Mouse (Mus musculus) thymus, postnatal 4 days (tissue): ENCODE data around the gene Arhgef17.
"Not testable (repeated sequence)": the region's sequence is repeated elsewhere in the genome, so short reads cannot be mapped to it uniquely, and the experiment has no call there.

Experiments
- DNase-seq: peaks from one replicate; pipeline ENCODE4 v3.0.0; 2021

The Arhgef17 gene

DNA sequence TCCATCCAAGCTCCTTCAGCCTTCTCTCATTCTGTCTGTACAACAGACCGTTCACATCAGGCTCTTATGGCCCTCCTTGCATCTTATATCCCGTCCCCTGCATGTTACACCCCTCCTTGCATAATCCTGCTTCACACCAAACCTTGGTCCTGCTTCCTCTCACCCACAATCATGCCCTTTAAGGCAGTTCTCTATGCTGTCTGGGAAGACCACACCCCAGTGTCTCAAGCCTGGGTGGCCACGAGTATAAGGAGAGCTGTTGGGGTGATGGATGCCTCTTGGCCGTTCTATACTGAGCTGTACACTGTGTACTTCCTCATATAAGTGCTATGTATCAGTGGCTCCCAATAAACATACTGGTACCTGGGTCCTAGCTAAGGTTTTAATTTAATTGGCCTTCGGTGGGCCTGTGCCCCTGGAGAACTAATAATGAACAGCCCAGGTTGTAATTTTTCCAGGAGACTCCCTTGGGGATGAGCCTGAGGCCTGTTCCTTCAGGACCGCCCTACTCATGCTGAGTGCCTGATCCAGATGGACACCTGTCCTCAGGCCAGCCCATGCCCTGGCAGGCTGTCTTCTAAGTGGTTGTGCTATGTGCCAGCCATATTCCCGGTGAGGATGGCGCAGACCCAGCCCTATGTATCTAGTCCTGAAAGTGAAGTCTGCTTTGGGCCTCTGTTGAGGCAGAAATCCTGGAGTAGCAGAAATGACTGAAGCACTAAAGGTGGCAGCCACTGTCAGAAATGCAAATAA is 61.9 kb downstream of the Arhgef17 start:
- no peak for DNase-seq

DNA sequence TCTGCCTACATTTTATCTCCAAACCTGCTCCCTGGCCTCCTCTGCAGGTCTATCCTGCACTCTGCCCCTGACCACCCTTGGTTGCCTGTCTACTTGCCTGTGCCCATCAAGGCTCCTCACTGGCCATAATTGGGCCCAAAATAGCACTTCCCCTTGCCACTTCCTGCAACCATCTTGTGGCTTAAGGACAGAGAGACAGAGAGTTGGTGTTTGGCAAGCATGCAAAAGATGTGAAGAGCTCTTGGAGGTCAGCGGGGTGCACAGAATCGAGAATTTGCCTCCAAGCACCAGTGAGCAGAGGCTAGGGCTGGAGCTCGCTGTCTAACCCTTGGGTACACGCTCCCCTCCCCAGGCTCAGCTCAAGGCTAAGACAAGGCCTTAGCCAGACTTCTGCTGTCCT is 63.4 kb downstream of the Arhgef17 start:
- no peak for DNase-seq

DNA sequence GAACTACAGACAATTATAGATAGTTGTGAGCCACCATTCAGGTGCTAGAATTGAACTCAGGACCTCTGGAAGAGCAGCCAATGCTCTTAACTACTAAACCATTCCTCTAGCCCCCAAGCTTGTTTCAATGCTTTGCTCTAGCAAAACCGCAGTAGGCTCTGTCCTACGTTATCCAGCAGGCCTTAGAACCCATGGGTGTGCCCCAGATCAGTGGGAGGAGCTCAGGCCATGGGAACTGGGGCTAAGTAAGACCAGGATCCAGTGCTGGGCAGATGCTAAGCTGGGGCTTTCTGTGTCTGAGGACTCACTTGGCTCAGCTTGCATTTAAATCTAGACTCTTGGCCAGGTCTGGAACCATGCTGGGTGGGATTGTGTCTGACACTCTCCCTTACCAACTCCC is 64.3 kb downstream of the Arhgef17 start:
- DNase-seq: no peak

DNA sequence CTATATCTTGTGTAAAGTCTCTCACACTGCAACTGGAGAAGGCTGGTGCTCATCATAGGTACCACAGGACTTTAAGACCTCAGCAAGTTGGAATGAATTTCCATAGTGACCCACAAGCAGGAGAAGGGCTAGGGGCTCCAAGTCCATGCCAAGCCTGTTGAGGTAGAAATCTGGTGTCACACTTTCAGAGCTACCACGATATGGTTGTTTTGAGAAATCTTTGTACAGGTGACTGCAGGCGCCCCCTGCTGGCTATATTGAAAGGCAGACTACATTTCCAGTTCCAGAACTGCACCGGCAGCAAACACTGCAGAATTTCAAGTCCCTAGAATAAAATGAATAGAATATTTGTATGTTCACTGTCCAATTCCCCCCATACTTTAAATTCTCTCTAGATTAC is 65.2 kb downstream of the Arhgef17 start:
- DNase-seq: peak; percentile 86

DNA sequence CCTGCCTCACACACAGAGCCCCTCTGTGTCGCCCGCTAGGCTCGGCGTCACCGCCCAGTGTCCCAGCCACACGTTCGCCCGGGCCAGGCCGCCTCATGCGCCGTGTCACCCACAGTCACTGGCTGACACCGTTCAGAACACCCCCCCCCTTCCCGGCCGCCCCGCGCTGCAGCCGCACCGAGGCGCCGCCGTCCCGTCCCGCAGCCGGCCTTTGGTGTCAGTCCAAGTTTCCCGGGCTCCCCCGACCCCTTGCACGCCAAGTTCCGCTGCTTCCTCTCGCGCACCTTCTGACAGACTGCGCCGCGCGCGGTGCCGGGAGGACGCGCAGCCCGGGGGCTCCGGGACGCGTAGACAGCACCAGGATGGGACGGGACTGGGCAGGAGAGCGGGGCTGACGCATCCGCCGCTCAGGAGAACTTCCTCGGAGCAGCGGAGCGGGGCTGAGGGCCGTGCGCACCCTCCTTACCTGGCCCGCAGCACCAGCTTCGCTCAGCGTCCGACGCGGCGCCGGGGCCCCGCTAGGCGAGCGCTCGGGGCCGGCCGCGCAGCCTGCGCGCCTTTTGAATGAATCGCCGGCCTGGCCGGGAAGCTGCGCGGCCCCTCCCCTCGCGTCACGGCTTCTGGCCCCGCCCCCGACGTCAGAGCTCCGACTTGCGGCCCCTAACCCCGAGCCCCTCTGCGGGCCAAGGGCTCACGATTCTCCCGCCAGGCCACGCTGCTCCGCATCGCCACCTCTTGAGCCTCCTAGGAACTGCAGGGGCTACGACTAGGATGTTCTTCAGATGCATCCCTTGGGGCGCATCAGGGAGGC is 68.9 kb downstream of the Arhgef17 start, which contains the start of gene Relt:
Relt (minus strand) TSS at position 619 of the 811 bp plus-strand sequence.
- DNase-seq: peak; percentile 99

DNA sequence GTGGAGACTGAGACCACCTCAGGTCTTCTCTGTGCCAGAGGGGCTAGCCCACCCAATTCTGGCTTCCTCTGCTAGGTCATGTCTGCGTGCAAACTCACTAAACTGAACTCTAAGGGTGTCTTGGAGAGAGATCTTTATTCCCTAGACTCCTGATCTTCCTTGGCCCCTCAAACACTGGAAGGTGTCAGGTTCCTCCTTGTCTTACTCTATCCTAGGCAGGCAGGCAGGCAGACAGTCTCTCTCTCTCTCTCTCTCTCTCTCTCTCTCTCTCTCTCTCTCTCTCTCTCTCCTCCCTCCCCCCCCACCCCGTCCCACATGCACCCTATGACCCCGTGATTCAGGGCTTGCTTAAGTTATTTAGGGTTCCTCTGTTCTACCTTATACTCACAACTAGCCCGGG is 69.6 kb downstream of the Arhgef17 start:
- no peak for DNase-seq

DNA sequence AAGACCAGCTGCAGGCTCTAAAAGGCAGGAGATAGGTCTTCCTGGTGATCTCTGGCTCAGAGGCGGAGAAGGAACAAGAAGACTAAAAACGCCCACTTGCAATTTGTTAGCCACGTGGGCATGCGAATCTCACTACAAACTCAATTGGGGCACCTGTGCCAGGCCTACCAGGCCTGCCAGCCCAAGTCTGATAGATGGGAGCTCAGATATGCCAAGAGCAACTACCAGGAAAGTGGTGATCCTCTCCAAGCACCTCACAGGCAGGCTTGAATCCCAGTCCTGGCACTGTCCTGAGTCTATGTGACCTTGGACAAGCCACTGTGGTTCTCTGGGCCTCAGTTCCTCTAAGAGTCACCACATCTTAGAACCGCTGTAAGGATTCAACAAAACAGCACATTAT is 70.7 kb downstream of the Arhgef17 start:
- no peak for DNase-seq

DNA sequence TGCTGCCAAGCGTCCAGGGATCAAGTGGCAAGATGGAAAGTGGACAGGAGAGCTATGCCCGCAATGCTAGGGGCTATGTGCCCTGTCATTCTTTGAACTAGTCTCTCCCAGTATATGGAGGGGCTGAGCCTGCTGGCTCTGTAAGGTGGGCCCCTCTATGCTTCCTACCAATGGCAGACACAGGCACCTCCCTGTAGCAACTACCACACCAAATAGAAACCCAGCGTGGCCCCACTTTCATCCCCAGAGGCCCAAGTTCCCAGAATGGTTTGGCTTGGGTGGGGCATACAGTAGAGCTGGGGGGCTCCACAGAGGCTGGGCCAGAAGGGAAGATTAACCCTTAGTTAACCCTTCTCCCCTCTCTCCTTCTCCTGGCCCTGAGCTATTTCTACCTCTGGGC is 71.5 kb downstream of the Arhgef17 start:
- DNase-seq: no peak

DNA sequence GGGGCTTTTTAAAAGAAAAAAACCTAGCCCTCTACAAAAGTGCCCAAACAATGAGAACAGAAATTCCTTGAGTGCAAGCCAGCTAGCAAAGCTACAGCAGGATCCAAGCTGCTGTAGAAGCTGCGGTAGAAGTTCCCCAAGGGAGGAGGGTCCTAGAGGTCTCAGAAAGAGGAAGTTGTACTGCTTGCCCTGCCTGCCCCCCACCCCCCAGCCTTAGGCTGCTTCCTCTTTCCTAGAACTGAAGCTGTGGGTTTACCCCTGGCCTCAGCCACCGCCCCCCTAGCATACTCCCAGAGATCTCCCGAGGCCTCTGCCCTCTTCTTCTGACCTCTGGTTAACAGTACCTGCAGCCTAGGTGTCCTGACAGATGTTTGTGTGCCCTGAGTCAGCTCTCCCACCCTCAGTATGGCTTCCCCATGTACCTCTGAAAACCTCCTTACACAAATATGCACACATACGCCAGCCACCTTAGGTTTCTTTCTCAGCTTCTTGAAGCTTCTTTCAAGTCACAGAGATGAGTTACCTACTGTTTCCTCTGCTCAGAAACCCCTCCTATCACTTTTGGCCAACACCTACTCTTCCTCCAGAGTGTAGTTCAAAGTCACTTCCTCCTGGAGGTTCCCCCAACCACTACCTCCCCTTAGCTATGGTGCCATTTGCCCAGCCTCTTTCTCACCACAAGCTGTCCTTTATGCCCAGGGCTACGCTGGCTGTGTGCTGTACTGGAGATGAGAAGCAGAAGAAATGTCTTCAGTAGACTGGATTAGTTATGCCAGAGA is 75.9 kb downstream of the Arhgef17 start:
- DNase-seq: peak; percentile 76

DNA sequence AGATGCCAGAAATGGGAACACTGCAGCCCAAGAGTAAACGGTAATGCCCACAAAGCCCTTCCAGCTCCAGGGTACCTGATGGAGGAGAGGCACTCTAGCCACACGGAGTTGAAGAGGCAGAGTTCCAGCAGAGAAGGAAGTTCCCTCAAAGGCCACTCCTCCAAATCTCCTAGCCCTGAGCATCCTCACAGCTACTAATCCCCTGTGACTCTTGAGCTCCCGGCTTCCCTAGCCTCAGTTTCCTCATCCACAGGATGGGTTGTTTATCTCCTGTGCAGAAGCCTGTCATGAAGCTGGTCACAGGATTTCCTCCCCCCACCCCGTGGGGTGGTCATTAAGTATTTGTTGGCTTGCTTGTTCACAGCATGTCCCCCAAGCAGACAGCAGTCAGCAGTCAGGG is 76.6 kb downstream of the Arhgef17 start:
- no peak for DNase-seq

DNA sequence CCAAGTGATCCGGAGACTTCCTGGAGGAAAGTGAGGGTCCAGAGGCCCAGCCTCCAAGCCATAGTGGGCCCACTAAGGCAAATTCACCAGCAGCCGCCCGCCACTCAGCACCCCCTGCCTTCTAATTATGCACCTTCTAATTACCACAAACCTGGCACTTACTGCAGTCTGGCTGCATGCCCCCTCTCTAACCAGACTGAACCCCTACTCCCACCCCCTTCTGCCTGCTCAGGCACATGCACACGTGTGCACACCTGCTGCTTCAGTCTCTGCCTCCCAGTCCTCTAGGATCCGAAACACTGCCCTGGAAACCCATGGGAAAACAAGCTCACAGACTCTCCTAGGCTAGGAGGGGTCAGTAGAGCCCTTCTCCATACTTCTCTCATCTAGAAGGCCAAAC is 77.0 kb downstream of the Arhgef17 start:
- DNase-seq: no peak

DNA sequence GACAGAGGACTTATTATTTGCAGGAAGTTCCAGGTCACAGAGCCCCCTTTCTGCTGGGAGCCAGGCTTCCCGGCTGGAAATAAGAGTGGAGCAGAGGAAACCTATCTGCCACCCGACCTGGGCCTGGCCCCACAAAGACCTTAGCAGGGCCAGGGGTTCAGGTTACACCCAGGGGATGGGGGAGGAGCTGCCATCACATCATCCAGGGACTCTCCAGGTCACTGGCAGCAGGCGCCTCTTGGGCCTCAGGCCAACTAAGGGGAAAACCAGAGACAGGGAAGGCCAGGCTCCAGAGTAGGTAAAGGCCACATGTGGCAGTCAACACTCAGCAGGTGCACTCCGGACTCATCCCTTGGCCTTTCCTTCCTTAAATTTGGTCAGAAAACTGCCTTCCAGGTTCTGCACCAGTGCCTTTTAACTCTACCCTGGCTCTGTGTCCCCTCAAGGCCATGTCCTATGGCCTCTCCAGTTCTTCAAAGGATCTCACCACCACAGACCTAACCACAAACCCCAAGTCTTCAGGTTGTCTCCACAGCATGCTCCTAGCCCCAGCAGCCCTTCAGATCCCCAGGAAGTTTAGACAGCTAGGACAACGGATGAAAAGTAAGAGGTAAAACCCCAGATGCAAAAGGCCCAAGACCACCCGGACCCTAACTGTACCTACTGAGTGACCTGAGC is 77.6 kb downstream of the Arhgef17 start:
- no peak for DNase-seq

DNA sequence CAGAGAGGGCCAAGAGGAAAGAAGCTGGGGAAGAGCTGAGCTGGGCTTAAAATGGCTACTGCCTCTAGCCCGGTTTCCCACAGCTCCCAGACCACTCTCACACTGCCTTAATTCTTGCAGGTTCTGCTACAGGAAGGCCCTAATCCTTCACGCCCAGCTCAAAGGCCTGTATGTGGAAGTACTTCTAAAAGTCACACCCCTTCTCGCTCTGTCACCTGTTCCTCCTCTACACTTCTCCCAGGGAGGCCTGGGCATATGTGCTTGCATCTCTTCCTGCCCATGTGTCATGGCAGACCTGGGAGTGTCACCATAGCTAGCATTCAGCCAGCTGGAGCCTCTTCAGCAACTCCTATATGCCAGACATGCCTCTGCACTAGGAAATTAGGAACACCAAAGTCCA is 78.5 kb downstream of the Arhgef17 start:
- DNase-seq: no peak

DNA sequence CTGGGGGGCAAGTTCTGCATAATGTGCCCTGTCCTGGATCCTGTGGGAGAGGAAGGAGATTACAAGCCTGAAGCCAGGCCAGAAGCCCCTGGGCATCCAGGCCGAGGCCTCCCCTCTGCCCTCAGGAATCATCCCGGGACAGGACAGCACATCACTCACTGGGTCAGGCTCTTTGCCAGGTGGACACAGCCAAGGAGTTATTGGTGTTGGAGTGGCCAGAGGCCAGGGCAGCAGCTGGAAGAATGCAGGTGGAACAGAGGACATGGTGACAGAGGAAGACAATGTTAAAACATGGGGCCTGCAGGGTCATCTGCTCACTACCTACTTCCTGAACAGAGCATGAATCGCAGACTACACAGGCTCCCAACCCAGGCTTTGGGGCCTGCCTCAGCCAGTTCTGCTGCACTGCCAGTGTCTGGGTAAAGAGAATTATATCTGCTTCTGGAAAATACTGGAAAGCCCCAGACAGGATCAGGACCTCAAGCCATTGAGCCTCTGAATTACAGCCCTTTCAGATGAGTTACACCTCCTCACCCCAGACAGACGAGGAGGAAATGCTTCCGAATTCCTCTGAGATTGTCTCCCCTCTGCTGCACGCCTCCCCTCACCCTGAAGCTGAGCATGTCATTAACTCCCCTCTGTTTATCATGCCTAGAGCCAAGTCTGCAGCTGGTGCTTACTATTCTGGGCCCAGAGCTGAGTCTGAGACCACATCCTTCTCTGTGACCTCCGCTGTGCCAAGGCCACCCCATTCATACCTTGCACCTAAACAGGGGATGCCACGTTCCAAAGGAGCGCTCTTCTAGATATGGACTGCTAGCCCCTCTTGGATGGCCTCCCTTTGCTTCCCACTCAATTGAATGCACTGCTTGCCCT is 80.2 kb downstream of the Arhgef17 start:
- DNase-seq: no peak

DNA sequence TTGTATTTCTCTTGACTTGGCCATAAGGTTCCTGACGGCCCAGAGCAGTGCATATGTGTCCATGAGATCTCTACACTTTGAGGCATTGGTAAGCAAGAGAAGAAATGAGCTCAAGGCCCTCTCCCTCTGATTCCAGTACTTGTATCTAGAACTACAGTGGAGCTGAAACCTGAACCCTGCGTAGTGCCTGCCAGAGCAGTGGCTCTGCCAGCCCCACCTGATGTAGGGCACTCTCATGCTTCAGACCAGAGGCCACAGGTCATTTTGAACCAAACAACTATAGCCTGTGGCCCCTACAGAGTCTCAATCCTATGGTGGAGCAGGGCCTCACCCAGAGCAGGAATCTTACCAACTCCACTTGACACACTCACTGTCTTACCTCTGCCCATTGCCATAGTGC is 82.4 kb downstream of the Arhgef17 start:
- no peak for DNase-seq

DNA sequence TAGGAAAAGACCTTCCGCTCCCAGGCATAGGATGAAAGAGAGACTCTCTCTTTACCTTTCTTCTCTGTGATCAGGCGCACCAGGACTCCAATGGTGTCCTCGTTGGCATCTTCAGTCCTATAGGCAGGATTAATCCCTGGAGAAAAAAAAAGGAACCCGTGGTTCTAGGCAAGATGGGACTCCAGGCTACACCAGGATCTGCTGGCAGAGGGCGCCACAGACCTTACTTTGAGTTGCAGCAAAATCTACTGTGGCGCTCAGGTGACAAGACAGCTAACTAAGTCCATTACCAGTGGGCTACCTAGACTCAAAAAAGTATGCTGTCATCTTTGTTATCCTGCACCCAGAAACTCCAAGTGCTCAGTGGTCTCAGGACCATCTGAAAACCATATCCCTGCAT is 83.2 kb downstream of the Arhgef17 start:
- peak; percentile 88 for DNase-seq

DNA sequence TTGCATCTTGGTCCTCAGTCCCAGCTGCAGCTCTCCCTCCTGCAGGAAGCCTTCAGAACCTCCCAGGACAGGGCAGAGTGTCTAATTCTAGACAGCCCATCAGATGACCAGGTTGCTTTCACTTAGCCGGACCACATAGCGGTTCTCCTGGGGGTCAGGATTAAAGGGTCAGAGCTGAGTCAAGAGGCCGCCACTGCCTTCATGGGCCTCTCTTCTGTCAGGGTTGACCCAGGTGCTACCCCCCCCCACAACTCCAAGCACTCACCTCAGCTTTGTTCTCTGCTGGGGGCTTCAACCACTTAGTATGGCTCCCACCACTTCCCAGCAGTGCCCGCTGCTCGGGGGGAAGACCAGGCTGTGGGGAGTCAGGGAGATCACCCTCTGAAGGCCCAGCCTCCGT is 84.8 kb downstream of the Arhgef17 start:
- DNase-seq: no peak

DNA sequence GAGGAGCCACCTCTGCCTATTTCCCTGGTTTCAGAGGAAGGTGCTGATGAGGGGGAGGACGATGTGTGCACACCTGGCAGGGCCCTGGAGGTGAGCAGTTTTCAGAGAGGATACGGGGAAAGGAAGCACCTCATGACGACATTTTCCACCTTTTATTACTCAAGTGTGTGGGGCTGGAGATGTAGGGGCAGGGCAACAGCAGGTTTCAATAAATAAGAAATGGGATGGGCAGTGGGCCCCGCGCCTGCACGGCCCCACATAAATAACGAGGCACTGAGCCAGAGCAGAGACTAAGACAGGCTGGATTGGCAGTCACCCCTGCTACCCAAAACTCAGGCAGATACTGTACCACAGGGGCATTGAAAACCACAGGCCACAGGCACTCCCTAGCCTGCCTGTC is 85.9 kb downstream of the Arhgef17 start:
- DNase-seq: not testable (repeated sequence)

DNA sequence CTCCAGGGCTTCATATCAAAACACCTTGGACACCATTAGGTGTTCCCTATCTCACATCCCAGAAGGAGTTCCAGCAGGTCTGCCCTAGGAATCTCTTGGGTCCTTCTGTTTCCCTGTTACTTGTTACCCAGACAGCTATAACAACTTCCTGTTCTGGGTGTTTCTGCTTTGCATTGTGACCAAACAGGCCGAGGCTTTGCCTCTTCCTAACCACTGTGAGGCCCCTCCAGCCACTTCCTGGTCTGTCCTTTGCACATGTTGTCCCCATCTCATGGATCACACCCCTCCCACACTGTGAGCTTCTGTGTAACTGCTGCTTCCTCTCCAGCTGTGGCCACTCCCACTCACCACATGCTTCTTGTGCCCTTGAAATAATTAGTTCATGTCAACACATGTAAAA is 86.5 kb downstream of the Arhgef17 start:
- DNase-seq: no peak

DNA sequence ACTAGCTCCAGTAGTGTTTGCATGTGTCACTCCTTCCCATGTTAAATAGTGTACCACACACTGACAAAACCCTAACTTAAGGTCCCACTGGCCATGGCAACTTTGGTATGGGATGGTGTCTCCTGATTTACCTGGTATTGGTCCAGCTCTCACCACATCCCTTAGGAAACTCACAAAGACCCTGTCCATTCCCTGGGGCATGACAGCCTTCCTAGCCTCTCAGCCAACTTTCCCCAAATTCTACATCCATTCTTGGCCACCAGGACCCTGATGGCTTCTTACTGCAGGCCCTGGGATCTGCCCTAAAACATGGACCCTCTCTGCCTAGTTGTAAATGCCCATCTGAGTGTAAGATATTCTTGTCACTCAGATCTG is 86.9 kb downstream of the Arhgef17 start:
- DNase-seq: no peak

DNA sequence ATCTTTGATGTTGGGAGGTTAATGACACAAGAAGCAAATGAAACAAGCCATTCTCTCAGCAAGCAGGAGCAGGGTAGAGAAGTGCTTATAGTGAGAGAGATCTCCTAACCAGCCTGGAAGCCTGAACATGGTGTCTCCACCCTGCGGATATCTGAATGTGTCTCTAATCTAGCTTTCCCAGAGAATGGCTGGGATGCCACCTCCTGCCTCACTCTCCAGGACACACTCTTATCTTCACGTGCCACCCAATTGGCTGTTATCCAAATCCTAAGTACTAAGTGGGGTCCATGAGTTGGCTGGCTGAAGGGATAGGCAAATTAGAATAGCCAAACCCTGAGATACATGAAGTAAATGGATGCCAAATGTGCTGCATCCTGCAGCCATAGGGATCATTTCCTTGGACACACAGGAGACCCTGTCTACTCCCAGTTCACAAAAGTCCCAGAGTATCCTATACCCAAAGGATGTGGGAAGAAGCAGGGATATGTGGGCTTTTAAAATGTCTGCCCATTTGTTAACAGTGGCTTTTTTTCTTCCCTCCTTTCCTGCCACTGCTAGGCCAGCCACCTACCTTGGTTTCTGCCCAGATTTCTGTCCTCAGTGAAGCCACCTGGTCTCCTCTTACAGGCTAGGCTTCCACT is 87.4 kb downstream of the Arhgef17 start:
- DNase-seq: no peak

DNA sequence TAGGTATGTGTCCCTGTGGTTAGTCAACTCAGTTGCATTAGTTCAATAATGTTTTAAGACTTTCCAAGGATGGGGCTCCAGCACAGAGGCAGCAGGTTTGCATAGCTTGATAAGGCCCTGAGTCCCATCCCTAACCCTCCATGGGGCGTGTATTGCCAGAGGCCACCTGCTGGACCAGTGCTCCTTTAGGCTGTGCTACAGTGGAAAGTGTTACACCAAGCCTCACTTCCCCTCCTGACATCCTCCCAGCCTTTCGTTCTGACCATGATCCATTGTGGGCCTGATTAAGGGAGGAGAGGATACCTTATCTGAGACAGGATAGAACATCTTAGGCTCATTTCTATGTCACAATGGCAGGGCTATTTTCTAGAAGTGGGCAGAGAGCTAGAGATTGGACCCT is 88.0 kb downstream of the Arhgef17 start:
- DNase-seq: no peak
